Mouse (Mus musculus) embryonic fibroblast, embryonic 13.5 days (primary cell): ENCODE data around the gene Cpd.

Source experiments
- CTCF ChIP-seq: IDR thresholded peaks from 2 replicates; pipeline ENCODE4 v1.5.1; 2011; ENCODE audit warnings: mild to moderate bottlenecking, control low read depth, low read length, moderate library complexity, borderline replicate concordance; ENCODE audit not compliant: insufficient read depth
- POLR2A ChIP-seq: IDR thresholded peaks from 2 replicates; pipeline ENCODE4 v1.6.1; 2011; ENCODE audit warnings: low read depth, mild to moderate bottlenecking, control low read depth, low read length, moderate library complexity

- TF ChIP-seq CTCF = no peak
- no peak for TF ChIP-seq POLR2A
These were observed 100.9 kb downstream of the Cpd start for GRCm38 (mm10) chr11:76745921-76746320.
